Mouse (Mus musculus): ENCODE measurements around the gene Klhl3.
A peak's percentile ranks its signal among the peaks of the same experiment; 100 is the strongest.

GRCm38 (mm10) chr13:58128768-58129671, 15.6 kb upstream of the Klhl3 start:
- no peak for TF ChIP-seq CTCF (IDR thresholded peaks at IDR 0.05; ENCODE audit: extremely low read depth, insufficient read length, insufficient replicate concordance, low read depth, low read length)
- peak; percentile 92 for TF ChIP-seq POLR2A (IDR thresholded peaks at IDR 0.05; ENCODE audit: low read depth, low read length)

Data from small intestine, adult 2 months (tissue).